11 mouse cellular contexts compared by ENCODE assay signal in genomic region chr4:136638890-136639289, GRCm38 (mm10). TPM values are rescaled to one million over a fixed set of nuclear protein-coding genes. Genes with fewer than 3 reads are reported as not detected.
A peak's percentile ranks its signal among the peaks of the same experiment; 100 is the strongest.
DNase-seq lines count a peak whose midpoint lies in the region; ATAC-seq and TF ChIP-seq lines count a peak whose summit lies in the region.
"Had no signal": no experiment of that assay in that cellular context is flagged by ENCODE, and none has a peak within 500 bp of the region (broad histone marks: within the 10 kb centered on the region; RNA-seq: fewer than 3 reads in every experiment).

No protein-coding gene starts in this region.

- H3K9me3 ChIP-seq in kidney, embryonic 14.5 days (ENCODE audit: control insufficient read depth, low read length) = no peaks in the 10 kb centered on the region
- no peaks in the 10 kb centered on the region for H3K9me3 ChIP-seq in hindbrain, embryonic 15.5 days
- H3K9me3 ChIP-seq in neural tube, embryonic 12.5 days = no peaks in the 10 kb centered on the region

- no peak overlapping the region for H3K27ac ChIP-seq in kidney, embryonic 14.5 days (ENCODE audit: low read depth, low read length)
- H3K27ac ChIP-seq in kidney, adult 2 months (ENCODE audit: insufficient read depth, low read depth, low read length) = no peak overlapping the region
- peak overlapping the region; percentile 56; the same call in 1 of the 2 replicates for H3K27ac ChIP-seq in hindbrain, embryonic 15.5 days (replicated peaks)
- no peak overlapping the region for H3K27ac ChIP-seq in neural tube, embryonic 12.5 days
- H3K27ac ChIP-seq: macrophage had no signal

- TF ChIP-seq POLR2A in kidney, adult 2 months (IDR thresholded peaks at IDR 0.05; ENCODE audit: low read depth, low read length) = no peak

- no peaks in the 10 kb centered on the region for H3K36me3 ChIP-seq in kidney, embryonic 14.5 days (ENCODE audit: control insufficient read depth, insufficient read depth, low read length)
- H3K36me3 ChIP-seq in kidney, adult 2 months (ENCODE audit: control insufficient read depth, insufficient read depth, low read length) = no peaks in the 10 kb centered on the region
- no peaks in the 10 kb centered on the region for H3K36me3 ChIP-seq in hindbrain, embryonic 15.5 days
- no peaks in the 10 kb centered on the region for H3K36me3 ChIP-seq in neural tube, embryonic 12.5 days

- H3K4me3 ChIP-seq in kidney, embryonic 14.5 days (ENCODE audit: low read length) = peak overlapping the region; percentile 13; the same call in 1 of the 2 replicates
- H3K4me3 ChIP-seq in kidney, adult 2 months (ENCODE audit: insufficient read depth, low read depth, low read length) = no peak overlapping the region
- peak overlapping the region; percentile 17 for H3K4me3 ChIP-seq in hindbrain, embryonic 15.5 days
- H3K4me3 ChIP-seq in neural tube, embryonic 12.5 days = no peak overlapping the region

- no peak overlapping the region for H3K9ac ChIP-seq in kidney, embryonic 14.5 days (ENCODE audit: low read depth, low read length)
- no peak overlapping the region for H3K9ac ChIP-seq in hindbrain, embryonic 15.5 days
- H3K9ac ChIP-seq in neural tube, embryonic 12.5 days = 0 out of 2 replicates have a peak overlapping the region, but pooled peaks have one; percentile 21

- peaks cover 10% of the 10 kb centered on the region; the same call in 1 of the 2 replicates for H3K4me1 ChIP-seq in kidney, embryonic 14.5 days (ENCODE audit: control insufficient read depth, insufficient read depth, low read length)
- no peaks in the 10 kb centered on the region for H3K4me1 ChIP-seq in kidney, adult 2 months (ENCODE audit: control insufficient read depth, insufficient read depth, low read length)
- H3K4me1 ChIP-seq in hindbrain, embryonic 15.5 days (replicated peaks) = peaks cover 25% of the 10 kb centered on the region
- peaks cover 18% of the 10 kb centered on the region for H3K4me1 ChIP-seq in neural tube, embryonic 12.5 days

- WGBS in kidney, embryonic 14.5 days = 8% methylated on average over 10 of the region's 10 CpGs
- WGBS in kidney, adult 2 months = 19% methylated on average over 10 of the region's 10 CpGs
- whole genome bisulfite sequencing in hindbrain, embryonic 15.5 days = 5% methylated on average over 10 of the region's 10 CpGs
- 2% methylated on average over 10 of the region's 10 CpGs for whole genome bisulfite sequencing in neural tube, embryonic 12.5 days

- intact Hi-C loops in left cerebral cortex, postnatal 36 days (cut with DNase I) = no loop called here

- H3K4me2 ChIP-seq in kidney, embryonic 14.5 days (replicated peaks; ENCODE audit: low read depth, low read length) = peak overlapping the region; percentile 32
- peak overlapping the region; percentile 89 for H3K4me2 ChIP-seq in hindbrain, embryonic 15.5 days
- H3K4me2 ChIP-seq in neural tube, embryonic 12.5 days (replicated peaks) = peak overlapping the region; percentile 89

- no peak for TF ChIP-seq CTCF in kidney, adult 2 months (conservative IDR thresholded peaks at IDR 0.05; ENCODE audit: insufficient read depth, insufficient read length, low read depth, low read length)

- ATAC-seq in kidney, embryonic 14.5 days (ENCODE audit: low FRiP score, low TSS enrichment) = peak; percentile 41; the same call in 1 of the 2 replicates
- no peak for ATAC-seq in hindbrain, embryonic 15.5 days (ENCODE audit: low FRiP score, low read depth)
- no peak for ATAC-seq in neural tube, embryonic 12.5 days (ENCODE audit: low FRiP score, low read depth)

- no peak for DNase-seq in kidney, adult 2 months
- peak; percentile 82 for DNase-seq in embryo, embryonic 10.5 days (ENCODE audit: low spot score)
- DNase-seq in adipocyte (ENCODE audit: low spot score) = no peak
- no peak for DNase-seq in thymus, postnatal 0 days (ENCODE audit: low spot score)
- DNase-seq in left cerebral cortex, postnatal 36 days (ENCODE audit: low spot score in 2 of 2) = no peak

- peaks cover 26% of the 10 kb centered on the region for H3K27me3 ChIP-seq in kidney, embryonic 14.5 days (ENCODE audit: control insufficient read depth, insufficient read depth, low read length)
- H3K27me3 ChIP-seq in kidney, adult 2 months (replicated peaks; ENCODE audit: control insufficient read depth, insufficient read depth, low read length) = no peaks in the 10 kb centered on the region
- H3K27me3 ChIP-seq in hindbrain, embryonic 15.5 days = peaks cover 9% of the 10 kb centered on the region; the same call in 1 of the 2 replicates
- peaks cover 36% of the 10 kb centered on the region for H3K27me3 ChIP-seq in neural tube, embryonic 12.5 days (replicated peaks)

RNA-seq across cellular contexts. Expression of gene Lactbl1, which starts 16.5 kb away (rescaled TPM):
- 0.14 TPM in 1 of 2 replicates, not detected in the other for polyA plus RNA-seq in kidney, embryonic 14.5 days (2014; fragmentation: Nextera tagmentation; extraction: Ambion mirVana)
- polyA plus RNA-seq in kidney, adult 2 months (2012; rRNA removed) = not detected in 2 replicates
- polyA plus RNA-seq in hindbrain, embryonic 15.5 days (2015; fragmentation: Nextera tagmentation; extraction: Ambion mirVana) = 0.06 and 0.17 TPM in 2 replicates
- polyA plus RNA-seq in neural tube, embryonic 12.5 days (2016; fragmentation: Nextera tagmentation; extraction: Ambion mirVana) = not detected in 2 replicates
- 0.05 and 0.12 TPM in 2 replicates for polyA plus RNA-seq in thymus, postnatal 0 days (2015; fragmentation: Nextera tagmentation; extraction: Ambion mirVana)
- under 1 TPM in 1 of 2 experiments, not detected in 1; 0.15 TPM for total RNA-seq in left cerebral cortex, postnatal 36 days (2021)
- total RNA-seq: MEL had no signal
- polyA plus RNA-seq: macrophage had no signal

RNA-seq across cellular contexts. Expression of gene Tex46, which starts 28.7 kb away (rescaled TPM):
- not detected in 2 replicates for polyA plus RNA-seq in kidney, embryonic 14.5 days (2014; fragmentation: Nextera tagmentation; extraction: Ambion mirVana)
- not detected in 2 replicates for polyA plus RNA-seq in kidney, adult 2 months (2012; rRNA removed)
- polyA plus RNA-seq in hindbrain, embryonic 15.5 days (2015; fragmentation: Nextera tagmentation; extraction: Ambion mirVana) = not detected in 2 replicates
- not detected in 2 replicates for polyA plus RNA-seq in neural tube, embryonic 12.5 days (2016; fragmentation: Nextera tagmentation; extraction: Ambion mirVana)
- not detected in 2 replicates for polyA plus RNA-seq in thymus, postnatal 0 days (2015; fragmentation: Nextera tagmentation; extraction: Ambion mirVana)
- not detected for total RNA-seq in left cerebral cortex, postnatal 36 days (2021)
- total RNA-seq: hematopoietic stem cell, adult 5-6 weeks; MEL had no signal
- polyA plus RNA-seq: macrophage had no signal

RNA-seq across cellular contexts. Expression of gene Kdm1a, which starts 36.4 kb away (rescaled TPM):
- 60.9 and 69.9 TPM in 2 replicates for polyA plus RNA-seq in kidney, embryonic 14.5 days (2014; fragmentation: Nextera tagmentation; extraction: Ambion mirVana)
- polyA plus RNA-seq in kidney, adult 2 months (2012; rRNA removed) = 21.0 and 21.1 TPM in 2 replicates
- polyA plus RNA-seq in hindbrain, embryonic 15.5 days (2015; fragmentation: Nextera tagmentation; extraction: Ambion mirVana) = 59.5 and 64.7 TPM in 2 replicates
- 115 and 137 TPM in 2 replicates for polyA plus RNA-seq in neural tube, embryonic 12.5 days (2016; fragmentation: Nextera tagmentation; extraction: Ambion mirVana)
- polyA plus RNA-seq in thymus, postnatal 0 days (2015; fragmentation: Nextera tagmentation; extraction: Ambion mirVana) = 29.0 and 38.1 TPM in 2 replicates
- 10 to 100 TPM; 95.6 to 96.1 TPM for total RNA-seq in left cerebral cortex, postnatal 36 days (2021)

Comparison
In these comparisons a context has a peak if more than half of its experiments do, and no peak if none do; other contexts are left out.
1. H3K4me3 ChIP-seq: peak in kidney, embryonic 14.5 days (single experiment) and hindbrain, embryonic 15.5 days (single experiment); none in kidney, adult 2 months (single experiment) and neural tube, embryonic 12.5 days (single experiment).
2. H3K4me2 ChIP-seq: peak in every context shown above with its lines; median percentile 89 in hindbrain, embryonic 15.5 days; 89 in neural tube, embryonic 12.5 days; 32 in kidney, embryonic 14.5 days.